Mouse (Mus musculus) lung, postnatal 0 days (tissue): ENCODE data around the gene Akr1d1. TPM values are rescaled to one million over a fixed set of nuclear protein-coding genes. Genes with fewer than 3 reads are reported as not detected.

Source experiments
- ATAC-seq: fragments of 200-750 bp; cut with Nextera tagmentation; 2 replicates; pipeline ENCODE4 v1.8.0; 2017; ENCODE audit warnings: moderate library complexity
- DNase-seq: peaks from one replicate; pipeline ENCODE4 v3.0.0-alpha.2; 2016; ENCODE audit warnings: low spot score
- H3K27ac ChIP-seq: fragments of 300-500 bp; sonication (generic); 2 replicates; pipeline ENCODE4 v1.5.1; 2014; ENCODE audit warnings: antibody characterized with exemption, mild to moderate bottlenecking, low read length, mixed read lengths
- H3K27me3 ChIP-seq: fragments of 300-500 bp; sonication (generic); replicated peaks from 2 replicates; pipeline ENCODE4 v1.6.1; 2014; ENCODE audit warnings: low read length, mixed read lengths; ENCODE audit not compliant: insufficient read depth
- H3K36me3 ChIP-seq: fragments of 300-500 bp; sonication (generic); 2 replicates; pipeline ENCODE4 v1.6.1; 2014; ENCODE audit warnings: low read length, mixed read lengths; ENCODE audit not compliant: insufficient read depth
- H3K4me1 ChIP-seq: fragments of 300-500 bp; sonication (generic); 2 replicates; pipeline ENCODE4 v1.6.1; 2014; ENCODE audit warnings: antibody characterized with exemption, low read depth, low read length, mixed read lengths; ENCODE audit not compliant: insufficient read depth
- H3K4me2 ChIP-seq: fragments of 300-500 bp; sonication (generic); replicated peaks from 2 replicates; pipeline ENCODE4 v1.6.1; 2014; ENCODE audit warnings: low read depth, mild to moderate bottlenecking, low read length, moderate library complexity, mixed read lengths
- H3K4me3 ChIP-seq: fragments of 300-500 bp; sonication (generic); 2 replicates; pipeline ENCODE4 v1.5.1; 2014; ENCODE audit warnings: low read depth, low read length
- H3K9ac ChIP-seq: fragments of 300-500 bp; sonication (generic); replicated peaks from 2 replicates; pipeline ENCODE4 v1.6.1; 2014; ENCODE audit warnings: low read depth, mild to moderate bottlenecking
- H3K9me3 ChIP-seq: fragments of 300-500 bp; sonication (generic); 2 replicates; pipeline ENCODE4 v1.6.1; 2016; ENCODE audit warnings: low read length, mixed read lengths
- CTCF ChIP-seq: IDR thresholded peaks from 2 replicates; pipeline ENCODE4 v1.5.1; 2016; ENCODE audit warnings: antibody characterized with exemption, mild to moderate bottlenecking
- EP300 ChIP-seq: IDR thresholded peaks from 2 replicates; pipeline ENCODE4 v1.6.1; 2016; ENCODE audit warnings: antibody characterized with exemption, mild to moderate bottlenecking, control low read depth
- WGBS: fragments of 180-500 bp; shearing (Covaris S2); extraction: QIAGEN DNeasy Blood & Tissue Kit; methylation state at CpG from one replicate; pipeline ENCODE4 v1.1.7; 2014; 5-methylcytosine and 5-hydroxymethylcytosine counted together
- polyA plus RNA-seq: library from polyadenylated mRNA; unstranded; fragments of >200 nt; fragmentation: Nextera tagmentation; extraction: Ambion mirVana; gene quantifications from 2 replicates; pipeline ENCODE4 v1.2.1, GENCODE M21; 2015

The Akr1d1 gene
- polyA plus RNA-seq, 1 experiment from 2014 or later: not detected

DNA sequence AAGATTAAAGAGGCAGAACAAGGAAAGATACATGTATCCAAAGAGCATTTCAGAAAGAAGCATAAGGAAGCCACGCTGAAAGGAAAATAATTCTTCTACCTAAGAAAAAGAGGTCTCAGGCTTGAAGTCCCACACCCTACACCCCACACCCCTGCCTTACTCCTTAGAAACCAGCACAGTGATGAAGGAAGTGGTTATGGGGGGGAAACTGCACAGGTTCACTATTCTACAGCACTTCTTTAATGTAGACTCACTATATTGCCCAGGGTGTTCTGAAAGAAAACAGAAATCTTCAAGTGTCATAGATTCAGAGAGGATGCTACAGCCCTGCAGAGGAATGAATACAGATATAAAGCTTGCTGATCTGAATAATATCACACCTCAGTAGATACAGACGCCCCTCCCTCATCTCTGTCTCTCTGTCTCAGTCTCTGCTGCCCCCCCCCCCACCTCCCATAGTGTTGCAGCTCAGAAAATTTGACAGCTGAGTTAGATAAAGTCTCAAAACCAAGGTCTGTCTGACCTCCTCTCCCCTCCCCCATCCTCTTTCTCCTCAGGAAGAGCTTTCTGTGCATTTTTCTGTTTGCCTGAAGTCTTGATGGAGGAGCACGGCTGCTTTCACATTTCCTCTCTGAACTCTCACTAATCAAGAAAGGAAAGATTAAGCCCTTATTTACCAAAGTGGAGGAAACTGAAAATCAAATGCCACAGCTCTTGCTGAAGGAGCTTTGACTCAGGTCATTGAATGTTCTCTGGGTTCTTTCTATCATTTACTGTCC, 77.7 kb downstream of the Akr1d1 start:
- H3K4me3 ChIP-seq: no peak overlapping the region
- TF ChIP-seq CTCF (no peak), EP300 (no peak)
- no peaks in the 10 kb centered on the region for H3K9me3 ChIP-seq
- DNase-seq (no peak), ATAC-seq (no peak)
- H3K36me3 ChIP-seq: no peaks in the 10 kb centered on the region
- no peaks in the 10 kb centered on the region for H3K27me3 ChIP-seq
- no peak overlapping the region for H3K4me2 ChIP-seq
- WGBS: 41% methylated on average over 3 of the region's 3 CpGs
- H3K4me1 ChIP-seq: no peaks in the 10 kb centered on the region
- no peak overlapping the region for H3K27ac ChIP-seq
- no peak overlapping the region for H3K9ac ChIP-seq

DNA sequence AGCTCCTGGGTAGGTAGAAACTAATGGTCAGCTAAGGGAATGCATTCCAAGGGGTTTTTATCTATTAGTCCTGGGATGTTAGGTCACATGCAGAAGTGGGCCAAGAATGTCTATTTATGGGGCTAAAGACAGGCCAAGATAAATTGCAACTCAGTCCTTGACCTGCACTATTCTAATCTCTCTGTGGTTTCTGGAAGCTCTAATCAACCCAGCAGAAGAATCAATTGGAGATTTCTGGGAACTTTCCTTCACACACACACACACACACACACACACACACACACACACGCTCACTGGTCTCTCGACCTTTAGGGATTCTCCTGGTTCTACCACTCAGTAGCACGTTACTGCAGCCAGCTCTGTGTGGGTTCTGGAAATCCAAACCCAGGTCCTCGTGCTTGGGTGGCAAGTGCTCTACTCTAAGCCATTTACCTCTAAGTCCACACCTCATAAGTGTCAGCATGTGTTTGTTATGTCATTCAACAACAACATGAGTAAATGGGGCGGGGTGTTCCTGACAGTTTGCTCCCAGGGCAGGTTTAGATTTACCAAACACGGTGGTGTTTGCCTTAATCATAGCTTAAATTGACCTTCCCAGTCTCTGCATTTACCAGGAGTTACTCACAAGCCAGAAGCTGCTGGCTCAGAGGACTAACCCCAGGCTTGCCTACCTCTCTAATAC, 82.8 kb downstream of the Akr1d1 start:
- no peak overlapping the region for H3K4me3 ChIP-seq
- no peak overlapping the region for H3K9ac ChIP-seq
- 50% methylated on average over 6 of the region's 6 CpGs for WGBS
- DNase-seq (no peak), ATAC-seq (no peak)
- no peaks in the 10 kb centered on the region for H3K36me3 ChIP-seq
- no peaks in the 10 kb centered on the region for H3K9me3 ChIP-seq
- H3K27me3 ChIP-seq: no peaks in the 10 kb centered on the region
- no peak overlapping the region for H3K4me2 ChIP-seq
- no peak overlapping the region for H3K27ac ChIP-seq
- no peaks in the 10 kb centered on the region for H3K4me1 ChIP-seq
- TF ChIP-seq CTCF: no peak
- TF ChIP-seq EP300: no peak

DNA sequence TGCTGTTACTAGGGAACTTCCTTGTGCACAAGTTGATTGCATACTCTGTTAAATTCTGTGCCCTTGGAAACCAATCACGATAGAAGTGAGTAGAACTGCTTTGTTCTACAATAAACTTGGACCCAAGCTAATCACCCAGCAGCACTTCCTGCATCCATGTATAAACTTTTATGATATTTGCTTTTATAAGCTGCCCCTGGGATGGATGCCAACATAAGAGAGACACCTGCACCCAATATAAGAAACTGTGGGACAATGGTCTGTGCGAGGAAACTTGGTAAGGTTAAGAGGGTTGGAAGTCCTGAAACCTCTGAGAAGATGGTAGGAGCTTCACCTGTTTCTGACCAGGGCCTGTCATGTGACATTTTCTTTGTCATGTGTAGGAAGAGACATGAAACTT, 85.5 kb downstream of the Akr1d1 start:
- 54% methylated on average over 2 of the region's 2 CpGs for WGBS
- TF ChIP-seq EP300: no peak
- TF ChIP-seq CTCF: no peak
- DNase-seq: no peak
- Histone ChIP-seq H3K27ac (no peak overlapping the region), H3K4me2 (no peak overlapping the region), H3K4me3 (no peak overlapping the region), H3K4me1 (no peaks in the 10 kb centered on the region), H3K9ac (no peak overlapping the region), H3K27me3 (no peaks in the 10 kb centered on the region), H3K36me3 (no peaks in the 10 kb centered on the region), H3K9me3 (no peaks in the 10 kb centered on the region)
- ATAC-seq: no peak

DNA sequence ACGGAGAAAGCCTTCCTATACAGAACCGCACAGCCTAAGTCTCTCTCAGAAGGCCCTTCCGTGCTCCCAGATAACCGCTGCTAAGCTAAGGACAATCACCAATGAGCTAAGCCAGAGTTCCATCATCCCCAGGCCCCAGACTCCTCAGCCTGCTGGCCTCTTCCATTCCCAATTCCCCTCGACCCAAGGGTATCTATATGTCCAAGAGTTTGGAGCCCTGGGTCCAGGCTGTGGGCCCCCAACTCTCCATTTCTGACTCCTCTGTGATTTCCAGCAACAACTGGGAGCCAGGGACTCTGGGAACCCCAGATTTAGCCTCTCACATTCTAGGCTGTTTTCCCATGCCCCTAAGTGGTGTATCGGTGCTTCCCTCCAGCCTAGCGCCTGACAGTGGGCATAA, 86.2 kb downstream of the Akr1d1 start:
- Histone ChIP-seq H3K36me3 (no peaks in the 10 kb centered on the region), H3K9me3 (no peaks in the 10 kb centered on the region), H3K4me3 (no peak overlapping the region), H3K9ac (no peak overlapping the region), H3K27ac (no peak overlapping the region), H3K4me1 (no peaks in the 10 kb centered on the region), H3K4me2 (no peak overlapping the region), H3K27me3 (no peaks in the 10 kb centered on the region)
- TF ChIP-seq CTCF (no peak), EP300 (no peak)
- DNase-seq (no peak), ATAC-seq (no peak)
- WGBS: 91% methylated on average over 7 of the region's 7 CpGs

DNA sequence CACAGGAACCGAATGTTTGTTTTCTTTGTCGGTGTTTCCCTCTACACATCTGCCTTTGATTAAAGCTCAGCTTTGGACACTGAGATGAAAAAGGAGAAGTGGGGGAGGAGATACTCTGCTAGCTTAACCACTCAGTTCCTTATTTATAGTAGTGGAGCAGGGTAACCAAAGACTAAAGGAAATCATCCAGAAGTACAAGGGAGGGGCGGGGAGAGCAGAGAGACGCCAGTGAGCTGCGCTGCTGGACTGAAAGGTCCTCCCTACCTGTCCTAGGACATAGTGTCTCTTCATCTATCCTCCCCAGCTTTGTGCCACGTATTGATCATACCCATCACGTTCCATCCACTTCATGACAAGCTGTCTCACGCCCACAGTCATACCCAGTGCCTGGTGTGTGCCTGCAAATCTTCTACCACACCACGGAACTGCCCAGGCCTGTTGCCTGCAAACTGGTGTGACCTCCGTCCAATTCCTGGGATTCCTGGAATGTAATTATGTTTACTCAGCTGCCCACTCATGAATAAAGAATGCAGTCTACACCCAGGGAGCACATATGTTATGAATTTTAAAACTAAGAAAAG, 87.5 kb downstream of the Akr1d1 start:
- ATAC-seq (peak; percentile 86), DNase-seq (peak; percentile 79)
- Histone ChIP-seq H3K4me1 (no peaks in the 10 kb centered on the region), H3K27me3 (no peaks in the 10 kb centered on the region), H3K9me3 (no peaks in the 10 kb centered on the region), H3K4me3 (no peak overlapping the region), H3K27ac (peak overlapping the region; percentile 79), H3K9ac (no peak overlapping the region), H3K4me2 (no peak overlapping the region), H3K36me3 (no peaks in the 10 kb centered on the region)
- TF ChIP-seq CTCF (no peak), EP300 (peak; percentile 95)
- 22% methylated on average over 10 of the region's 10 CpGs for WGBS

Other genes starting within 250 kb of the Akr1d1 start
- gene Dgki, start 230.0 kb upstream of the Akr1d1 start, polyA plus RNA-seq: 0.33 and 0.45 TPM in 2 replicates
- 23.6 and 23.8 TPM in 2 replicates for gene Creb3l2, start 88.0 kb upstream of the Akr1d1 start, polyA plus RNA-seq